Mouse (Mus musculus): ENCODE measurements at regions not wholly inside any gene's neighbourhood (a gene's known extent, or its start where the extent isn't known, plus 50 kb on each side); places are given as distances from the start of the nearest gene placed in this dataset.

GRCm38 (mm10) chr2:128536294-128536693, 54.7 kb upstream of the Spdye4c start:
- no peak for DNase-seq

GRCm38 (mm10) chr2:128537425-128537824, 53.6 kb upstream of the Spdye4c start:
- no peak for DNase-seq

- DNase-seq: peak in 1 of 2 experiments; percentile 12
These were observed 52.3 kb upstream of the Spdye4c start for GRCm38 (mm10) chr2:128538736-128539135.

All from heart, adult 18-20 months (tissue).